Mouse (Mus musculus) hindbrain, embryonic 14.5 days (tissue): ENCODE measurements around the gene Slc18a3. TPM values are rescaled to one million over a fixed set of nuclear protein-coding genes. Genes with fewer than 3 reads are reported as not detected.

ENCODE experiments used
- ATAC-seq: fragments of 200-750 bp; cut with Nextera tagmentation; 2 replicates; pipeline ENCODE4 v1.8.0; 2017; ENCODE audit warnings: moderate number of reproducible peaks, mild to moderate bottlenecking, moderate TSS enrichment, moderate library complexity; ENCODE audit not compliant: low FRiP score
- DNase-seq: peaks from one replicate; pipeline ENCODE4 v3.0.0-alpha.2; 2015; ENCODE audit warnings: low spot score
- H3K27ac ChIP-seq: fragments of 300-500 bp; sonication (generic); 2 replicates; pipeline ENCODE4 v1.5.1; 2014; ENCODE audit warnings: mild to moderate bottlenecking, moderate library complexity
- H3K27me3 ChIP-seq: fragments of 300-500 bp; sonication (generic); 2 replicates; pipeline ENCODE4 v1.6.1; 2014; ENCODE audit warnings: mild to moderate bottlenecking, low read length, mixed read lengths; ENCODE audit not compliant: control insufficient read depth, insufficient read depth
- H3K36me3 ChIP-seq: fragments of 300-500 bp; sonication (generic); replicated peaks from 2 replicates; pipeline ENCODE4 v1.6.1; 2014; ENCODE audit not compliant: control insufficient read depth, insufficient read depth
- H3K4me1 ChIP-seq: fragments of 300-500 bp; sonication (generic); replicated peaks from 2 replicates; pipeline ENCODE4 v1.6.1; 2014; ENCODE audit warnings: antibody characterized with exemption, low read length, mixed read lengths; ENCODE audit not compliant: control insufficient read depth, insufficient read depth
- H3K4me2 ChIP-seq: fragments of 300-500 bp; sonication (generic); replicated peaks from 2 replicates; pipeline ENCODE4 v1.6.1; 2014; ENCODE audit warnings: mild to moderate bottlenecking, moderate library complexity
- H3K4me3 ChIP-seq: fragments of 300-500 bp; sonication (generic); replicated peaks from 2 replicates; pipeline ENCODE4 v1.5.1; 2014; ENCODE audit warnings: mild to moderate bottlenecking, low read length
- H3K9ac ChIP-seq: fragments of 300-500 bp; sonication (generic); 2 replicates; pipeline ENCODE4 v1.6.1; 2014
- H3K9me3 ChIP-seq: fragments of 300-500 bp; sonication (generic); 2 replicates; pipeline ENCODE4 v1.6.1; 2016; ENCODE audit warnings: low read length; ENCODE audit not compliant: control insufficient read depth
- WGBS: fragments of 180-500 bp; shearing (Covaris S2); extraction: QIAGEN DNeasy Blood & Tissue Kit; methylation state at CpG from one replicate; pipeline ENCODE4 v1.1.7; 2014; 5-methylcytosine and 5-hydroxymethylcytosine counted together
- polyA plus RNA-seq: library from polyadenylated mRNA; unstranded; fragments of >200 nt; fragmentation: Nextera tagmentation; extraction: Ambion mirVana; gene quantifications from 2 replicates; pipeline ENCODE4 v1.2.1, GENCODE M21; 2014

Gene Slc18a3
- 22.7 and 26.9 TPM in 2 replicates for polyA plus RNA-seq

DNA sequence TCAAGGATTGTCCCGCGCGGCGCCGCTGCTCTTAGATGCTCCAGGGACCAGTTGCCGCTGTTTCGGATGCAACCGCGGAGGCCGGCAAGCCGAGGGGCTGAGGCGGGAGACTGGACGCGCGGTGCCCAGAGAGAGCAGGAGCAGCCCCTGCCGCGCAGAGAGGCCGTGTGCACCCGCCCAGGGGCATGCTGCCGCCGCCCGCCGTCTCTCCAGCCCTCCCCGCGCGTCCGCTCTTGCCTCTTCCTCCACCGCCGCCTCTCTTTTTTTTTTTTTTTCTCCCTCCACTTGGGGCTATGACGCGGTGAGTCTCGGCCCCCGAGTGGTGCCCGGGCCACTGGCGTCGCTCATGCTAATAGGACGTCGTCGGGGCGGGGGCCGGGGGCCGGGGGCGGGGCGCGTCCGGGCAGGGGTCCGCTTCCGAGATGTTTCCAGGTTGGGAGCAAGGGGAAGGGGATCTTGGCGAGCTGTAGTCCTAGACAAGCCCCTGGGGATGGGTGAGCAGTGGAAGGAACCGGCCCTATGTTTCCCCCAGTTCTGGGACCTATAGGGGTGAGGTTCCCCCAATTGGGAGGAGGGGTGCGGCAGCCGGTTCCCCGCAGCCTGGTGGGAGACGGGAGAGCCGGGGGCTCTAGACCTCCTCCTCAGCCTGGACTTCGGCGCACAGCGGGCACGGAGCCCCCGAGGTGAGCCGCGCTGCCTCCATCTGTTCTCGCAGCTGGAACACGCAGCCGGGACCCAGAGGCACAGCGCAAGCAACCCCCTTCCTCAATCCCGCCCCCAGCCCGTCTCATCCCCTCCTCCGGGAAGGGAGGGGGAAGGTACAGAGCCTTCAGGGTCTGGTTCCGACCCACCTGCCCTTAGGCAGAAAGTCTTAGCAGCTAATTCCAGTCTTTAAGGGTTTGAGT lies at the start of gene Slc18a3:
Gene Slc18a3 (minus strand): TSS at position 250 of the 905 bp plus-strand sequence.
- H3K4me1 ChIP-seq = peaks cover 12% of the 10 kb centered on the region
- peak within 1 kb of the TSS; percentile 38 for H3K4me3 ChIP-seq
- H3K27me3 ChIP-seq = peaks cover 82% of the 10 kb centered on the region
- no peaks in the 10 kb centered on the region for H3K36me3 ChIP-seq
- peak within 1 kb of the TSS; percentile 39 for H3K9ac ChIP-seq
- DNase-seq (no peak), ATAC-seq (peak; percentile 44; the same call in 1 of the 2 replicates)
- H3K27ac ChIP-seq = no peak within 1 kb of the TSS
- under 1% methylated on average over 64 of the region's 70 CpGs for WGBS
- no peaks in the 10 kb centered on the region for H3K9me3 ChIP-seq
- H3K4me2 ChIP-seq = peak within 1 kb of the TSS; percentile 64

- Histone ChIP-seq H3K9ac (peak within 1 kb of the TSS; percentile 69), H3K4me1 (peaks cover 12% of the 10 kb centered on the region), H3K9me3 (no peaks in the 10 kb centered on the region), H3K27me3 (no peaks in the 10 kb centered on the region), H3K36me3 (peaks cover 25% of the 10 kb centered on the region), H3K4me2 (peak within 1 kb of the TSS; percentile 71), H3K27ac (peak within 1 kb of the TSS; percentile 87), H3K4me3 (peak within 1 kb of the TSS; percentile 62)
- under 1% methylated on average over 62 of the region's 62 CpGs for WGBS
- DNase-seq (peak; percentile 98), ATAC-seq (peak; percentile 93)
Observed at GRCm38 (mm10) chr14:32513336-32514032, 48.8 kb upstream of the Slc18a3 start, which contains the start of gene Ercc6. Ercc6 (plus strand) TSS chr14:32513521.

DNA sequence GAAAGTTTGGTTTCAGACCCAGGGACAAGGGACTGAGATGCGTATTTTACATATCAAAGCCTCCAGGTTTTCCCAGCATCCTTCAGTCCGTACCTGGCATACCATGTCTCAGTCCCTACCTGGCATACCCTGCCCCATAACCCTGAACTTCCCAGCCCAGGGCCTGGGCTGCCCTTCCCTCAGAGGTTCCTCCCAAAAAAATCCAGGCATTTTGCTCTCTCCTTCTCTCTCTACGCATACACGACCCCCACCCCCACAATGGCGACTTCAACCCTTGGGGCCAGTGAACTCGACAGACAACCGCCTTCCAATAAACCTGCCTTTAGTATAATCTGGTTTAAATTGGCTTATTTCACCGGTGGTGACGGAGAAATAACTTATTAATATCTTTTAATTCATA lies 48.3 kb upstream of the Slc18a3 start:
- H3K4me1 ChIP-seq = peaks cover 12% of the 10 kb centered on the region
- H3K4me3 ChIP-seq = peak overlapping the region; percentile 62
- no peaks in the 10 kb centered on the region for H3K27me3 ChIP-seq
- ATAC-seq (0 out of 2 replicates have a peak, but pooled peaks have one; percentile 15), DNase-seq (no peak)
- H3K4me2 ChIP-seq = peak overlapping the region; percentile 71
- no peaks in the 10 kb centered on the region for H3K9me3 ChIP-seq
- H3K9ac ChIP-seq = peak overlapping the region; percentile 69
- H3K27ac ChIP-seq = peak overlapping the region; percentile 87
- peaks cover 20% of the 10 kb centered on the region for H3K36me3 ChIP-seq
- 46% methylated on average over 9 of the region's 9 CpGs for WGBS

DNA sequence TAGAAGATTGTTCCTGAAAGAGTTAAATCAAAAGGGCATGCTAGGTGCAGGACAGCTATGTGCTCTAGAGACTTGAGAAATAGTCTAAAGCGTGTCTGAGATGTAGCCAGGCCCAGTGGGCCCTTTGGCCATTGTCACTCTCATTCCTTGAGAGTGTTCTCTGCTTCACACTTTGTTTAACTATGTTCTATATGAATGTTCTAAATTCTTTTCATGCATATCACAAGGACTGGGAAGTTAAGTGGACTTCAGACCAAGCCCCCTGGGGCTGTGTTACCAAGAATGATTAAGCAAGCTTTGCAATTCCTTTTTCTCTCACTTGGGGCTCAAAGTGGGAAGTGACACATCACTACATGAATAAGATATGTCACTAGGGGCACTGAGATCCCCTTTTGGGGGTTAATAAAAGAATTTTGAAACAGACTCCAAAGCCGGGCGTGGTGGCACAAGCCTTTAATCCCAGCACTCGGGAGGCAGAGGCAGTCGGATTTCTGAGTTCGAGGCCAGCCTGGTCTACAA lies 44.9 kb upstream of the Slc18a3 start:
- H3K9ac ChIP-seq = no peak overlapping the region
- peaks cover 9% of the 10 kb centered on the region for H3K4me1 ChIP-seq
- H3K9me3 ChIP-seq = no peaks in the 10 kb centered on the region
- H3K4me2 ChIP-seq = no peak overlapping the region
- H3K27ac ChIP-seq = no peak overlapping the region
- H3K4me3 ChIP-seq = no peak overlapping the region
- ATAC-seq (no peak), DNase-seq (no peak)
- 89% methylated on average over 6 of the region's 6 CpGs for WGBS
- no peaks in the 10 kb centered on the region for H3K36me3 ChIP-seq
- no peaks in the 10 kb centered on the region for H3K27me3 ChIP-seq

DNA sequence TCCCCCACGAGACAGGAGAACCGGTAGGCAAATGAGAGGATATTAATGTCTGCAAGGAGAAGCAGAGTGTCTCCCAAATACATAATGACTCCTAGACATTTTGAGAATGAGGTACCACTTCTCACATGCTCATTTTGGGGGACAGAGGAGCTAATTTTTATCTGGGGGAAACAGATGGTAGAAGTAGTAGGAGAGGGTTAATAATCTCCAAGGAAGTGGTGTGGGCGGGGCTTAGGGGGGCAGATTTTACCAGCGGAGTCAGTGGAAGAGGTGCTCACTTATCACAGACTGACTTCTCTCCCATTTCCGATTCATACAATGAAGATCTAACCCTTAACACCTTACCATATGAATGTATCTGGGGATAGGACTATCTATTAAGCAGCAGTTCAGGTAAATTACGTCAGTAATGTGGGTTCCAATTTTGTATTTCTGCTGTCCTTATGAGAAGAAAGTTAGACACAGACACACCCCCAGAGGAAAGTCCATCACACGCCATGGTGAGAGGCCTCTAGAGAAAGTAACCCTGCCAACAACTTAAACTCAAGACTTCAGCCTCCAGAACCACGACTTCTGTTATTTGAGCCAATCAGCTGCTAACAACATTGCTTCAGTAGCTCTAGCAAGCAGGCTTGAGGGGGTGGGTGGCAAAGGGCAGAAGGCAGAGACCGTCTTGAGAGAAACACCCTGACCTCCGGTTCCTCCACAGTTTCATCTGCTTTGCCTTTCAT lies 43.6 kb upstream of the Slc18a3 start:
- ATAC-seq (no peak), DNase-seq (no peak)
- Histone ChIP-seq H3K4me3 (no peak overlapping the region), H3K27me3 (no peaks in the 10 kb centered on the region), H3K9me3 (no peaks in the 10 kb centered on the region), H3K4me2 (no peak overlapping the region), H3K4me1 (peaks cover 3% of the 10 kb centered on the region; the same call in 1 of the 2 replicates), H3K27ac (no peak overlapping the region), H3K9ac (no peak overlapping the region), H3K36me3 (no peaks in the 10 kb centered on the region)
- 78% methylated on average over 10 of the region's 10 CpGs for WGBS

DNA sequence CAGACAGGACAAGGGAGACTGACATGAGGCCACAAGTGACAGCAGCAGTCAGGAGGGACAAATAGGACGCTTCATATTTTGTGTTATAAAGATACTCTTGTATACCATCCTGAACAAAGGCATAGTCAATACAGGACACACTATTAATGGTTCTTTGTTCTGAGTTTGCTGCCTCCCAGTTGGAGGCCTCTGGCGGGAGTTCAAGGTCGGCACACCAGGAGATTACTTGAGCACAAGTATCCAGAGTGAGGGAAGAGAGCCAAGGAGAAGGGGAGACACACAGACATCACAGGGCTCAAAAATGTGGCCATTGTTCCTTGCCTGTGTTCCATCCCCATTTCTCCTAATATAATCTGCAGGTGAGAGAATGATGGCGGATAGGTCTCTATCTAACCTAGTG lies 42.6 kb upstream of the Slc18a3 start:
- no peaks in the 10 kb centered on the region for H3K4me1 ChIP-seq
- no peaks in the 10 kb centered on the region for H3K27me3 ChIP-seq
- ATAC-seq = no peak
- no peak for DNase-seq
- no peaks in the 10 kb centered on the region for H3K36me3 ChIP-seq
- H3K9ac ChIP-seq = no peak overlapping the region
- H3K27ac ChIP-seq = no peak overlapping the region
- no peaks in the 10 kb centered on the region for H3K9me3 ChIP-seq
- 77% methylated on average over 4 of the region's 4 CpGs for WGBS
- H3K4me2 ChIP-seq = no peak overlapping the region
- H3K4me3 ChIP-seq = no peak overlapping the region

GRCm38 (mm10) chr14:32506329-32506728 lies 41.7 kb upstream of the Slc18a3 start:
- 87% methylated on average over 10 of the region's 10 CpGs for WGBS
- no peak for ATAC-seq
- no peaks in the 10 kb centered on the region for H3K36me3 ChIP-seq
- no peaks in the 10 kb centered on the region for H3K9me3 ChIP-seq
- no peaks in the 10 kb centered on the region for H3K4me1 ChIP-seq
- no peak for DNase-seq
- no peak overlapping the region for H3K4me3 ChIP-seq
- H3K27ac ChIP-seq = no peak overlapping the region
- no peak overlapping the region for H3K9ac ChIP-seq
- H3K27me3 ChIP-seq = no peaks in the 10 kb centered on the region
- no peak overlapping the region for H3K4me2 ChIP-seq

DNA sequence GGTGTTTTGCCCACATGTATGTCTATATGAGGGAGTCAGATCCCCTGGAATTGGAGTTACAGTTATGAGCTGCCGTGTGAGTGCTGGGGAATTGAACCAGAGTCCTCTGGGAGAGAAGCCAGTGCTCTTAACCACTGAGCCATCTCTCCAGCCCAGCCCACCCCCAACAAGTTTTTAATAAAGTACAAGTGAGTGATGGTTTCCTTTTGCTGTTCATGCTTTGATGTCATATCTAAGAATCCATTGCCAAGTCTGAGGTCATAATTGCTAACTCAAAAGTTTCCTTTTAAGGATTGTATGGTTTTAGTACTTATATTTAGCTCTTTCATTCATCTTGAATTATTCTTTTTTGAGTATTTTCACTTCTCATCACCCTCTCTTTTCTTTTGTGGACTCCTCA lies 39.2 kb upstream of the Slc18a3 start:
- WGBS = 89% methylated on average over 1 of the region's 1 CpGs
- Histone ChIP-seq H3K27me3 (no peaks in the 10 kb centered on the region), H3K9me3 (no peaks in the 10 kb centered on the region), H3K36me3 (no peaks in the 10 kb centered on the region), H3K9ac (no peak overlapping the region), H3K4me1 (no peaks in the 10 kb centered on the region), H3K4me2 (no peak overlapping the region), H3K27ac (no peak overlapping the region), H3K4me3 (no peak overlapping the region)
- DNase-seq = no peak
- no peak for ATAC-seq
